30 mouse cellular contexts compared by ENCODE assay signal in the genomic region with DNA sequence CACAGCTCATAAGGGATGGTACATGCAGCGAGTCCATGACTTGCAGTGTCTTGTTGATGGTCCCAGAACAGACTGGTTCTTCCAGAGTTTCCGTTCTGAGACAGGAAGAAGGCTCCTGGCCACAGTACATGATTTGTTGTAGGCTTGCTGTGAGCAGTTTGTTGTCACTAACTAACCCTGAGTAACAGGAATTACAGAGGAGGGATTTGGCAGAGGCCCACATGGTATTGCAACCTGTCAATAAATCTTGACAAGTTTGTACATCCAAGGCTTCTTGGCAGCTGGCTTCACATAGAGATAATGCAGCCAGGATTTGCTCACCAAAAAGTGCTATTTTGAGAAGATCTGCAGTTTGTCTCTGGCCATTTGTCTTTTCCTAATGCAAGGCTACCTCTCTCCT. TPM values are rescaled to one million over a fixed set of nuclear protein-coding genes. Genes with fewer than 3 reads are reported as not detected.
DNase-seq lines count a peak whose midpoint lies in the region; ATAC-seq and TF ChIP-seq lines count a peak whose summit lies in the region.
"Had no signal": no experiment of that assay in that cellular context is flagged by ENCODE, and none has a peak within 500 bp of the region (broad histone marks: within the 10 kb centered on the region; RNA-seq: fewer than 3 reads in every experiment).

No protein-coding gene starts in this region.

- 85% methylated on average over 2 of the region's 2 CpGs for WGBS in limb, embryonic 15.5 days
- WGBS in hindbrain, embryonic 16.5 days, result 100% methylated on average over 2 of the region's 2 CpGs

- peaks cover 33% of the 10 kb centered on the region for H3K36me3 ChIP-seq in limb, embryonic 15.5 days
- H3K36me3 ChIP-seq in hindbrain, embryonic 16.5 days (ENCODE audit: control insufficient read depth, insufficient read depth, low read length), result 0 out of 2 replicates have a peak, but pooled peaks cover 9% of the 10 kb centered on the region

- no peak overlapping the region for H3K9ac ChIP-seq in limb, embryonic 15.5 days
- no peak overlapping the region for H3K9ac ChIP-seq in hindbrain, embryonic 16.5 days (ENCODE audit: low read depth, low read length)
- H3K9ac ChIP-seq: embryonic facial prominence, embryonic 12.5 days; hindbrain, embryonic 13.5 days; limb, embryonic 12.5 days; liver, embryonic 14.5 days; lung, embryonic 15.5 days; neural tube, embryonic 12.5 days had no signal

- no peak for TF ChIP-seq CTCF in gastrocnemius, adult 2 months (IDR thresholded peaks at IDR 0.05)

- no peak for ATAC-seq in limb, embryonic 15.5 days (ENCODE audit: insufficient number of reproducible peaks, low FRiP score, low TSS enrichment, low read depth)
- ATAC-seq in hindbrain, embryonic 16.5 days, result no peak
- ATAC-seq: forebrain, embryonic 16.5 days; inflammation-experienced regulatory T-cells, adult 6 months had no signal

- H3K4me3 ChIP-seq in limb, embryonic 15.5 days, result no peak overlapping the region
- H3K4me3 ChIP-seq in hindbrain, embryonic 16.5 days (ENCODE audit: low read length), result no peak overlapping the region
- no peak overlapping the region for H3K4me3 ChIP-seq in gastrocnemius, adult 2 months
- H3K4me3 ChIP-seq: embryonic facial prominence, embryonic 12.5 days; hindbrain, embryonic 13.5 days; limb, embryonic 12.5 days; lung, embryonic 15.5 days; megakaryocyte, embryonic 14.5 days; neural tube, embryonic 12.5 days had no signal

- DNase-seq in adrenal gland, adult 2 months, result peak; percentile 77
- no peak for DNase-seq in adrenal gland, postnatal 25 days
- DNase-seq in layer of hippocampus, adult 9-11 months, result peak; percentile 41
- DNase-seq in layer of hippocampus, adult 9-10 months (ENCODE audit: low spot score), result no peak
- peak; percentile 72 for DNase-seq in adrenal gland, postnatal 10 days
- no peak for DNase-seq in gastrocnemius, adult 2 months
- DNase-seq: cerebellum, adult 11-12 months; cerebellum, postnatal 10 days; gastrocnemius, postnatal 25 days; heart, postnatal 36 days; kidney, adult 2 months; kidney, postnatal 14 days; lung, postnatal 36 days; midbrain, embryonic 14.5 days; right cerebral cortex, postnatal 14 days had no signal

- no peak overlapping the region for H3K4me2 ChIP-seq in limb, embryonic 15.5 days
- no peak overlapping the region for H3K4me2 ChIP-seq in hindbrain, embryonic 16.5 days (ENCODE audit: low read length)
- H3K4me2 ChIP-seq: embryonic facial prominence, embryonic 12.5 days; hindbrain, embryonic 13.5 days; limb, embryonic 12.5 days; lung, embryonic 15.5 days; neural tube, embryonic 12.5 days had no signal

- H3K27me3 ChIP-seq in limb, embryonic 15.5 days, result no peaks in the 10 kb centered on the region
- H3K27me3 ChIP-seq in hindbrain, embryonic 16.5 days (replicated peaks; ENCODE audit: control insufficient read depth, insufficient read depth, low read length), result no peaks in the 10 kb centered on the region
- H3K27me3 ChIP-seq: embryonic facial prominence, embryonic 12.5 days; hindbrain, embryonic 13.5 days; limb, embryonic 12.5 days; lung, embryonic 15.5 days; megakaryocyte, embryonic 14.5 days; neural tube, embryonic 12.5 days had no signal

- H3K9me3 ChIP-seq in limb, embryonic 15.5 days, result no peaks in the 10 kb centered on the region
- no peaks in the 10 kb centered on the region for H3K9me3 ChIP-seq in hindbrain, embryonic 16.5 days (ENCODE audit: control insufficient read depth, low read length)
- H3K9me3 ChIP-seq: embryonic facial prominence, embryonic 12.5 days; hindbrain, embryonic 13.5 days; limb, embryonic 12.5 days; lung, embryonic 15.5 days; megakaryocyte, embryonic 14.5 days; neural tube, embryonic 12.5 days had no signal

- H3K4me1 ChIP-seq in limb, embryonic 15.5 days, result no peaks in the 10 kb centered on the region
- peaks cover 4% of the 10 kb centered on the region; the same call in 1 of the 2 replicates for H3K4me1 ChIP-seq in hindbrain, embryonic 16.5 days (ENCODE audit: control insufficient read depth, insufficient read depth, low read depth, low read length)
- H3K4me1 ChIP-seq: embryonic facial prominence, embryonic 12.5 days; limb, embryonic 12.5 days; lung, embryonic 15.5 days had no signal

- intact Hi-C loops in gastrocnemius, adult 2 months (cut with DNase I), result no loop called here

- 0 out of 2 replicates have a peak overlapping the region, but pooled peaks have one; percentile 61 for H3K27ac ChIP-seq in limb, embryonic 15.5 days
- H3K27ac ChIP-seq in hindbrain, embryonic 16.5 days (ENCODE audit: low read depth, low read length), result no peak overlapping the region
- H3K27ac ChIP-seq in gastrocnemius, adult 2 months, result no peak overlapping the region
- H3K27ac ChIP-seq: embryonic facial prominence, embryonic 12.5 days; limb, embryonic 12.5 days; liver, embryonic 14.5 days; lung, embryonic 15.5 days; neural tube, embryonic 12.5 days had no signal

RNA-seq across cellular contexts. Expression of gene Chrm4, which starts 20.9 kb away (rescaled TPM):
- 1 to 10 TPM; 2.1 to 3.1 TPM for total RNA-seq in adrenal gland, adult 2 months (2021)
- 0.28 and 0.49 TPM in 2 replicates for polyA plus RNA-seq in adrenal gland, adult 2 months (2012; rRNA removed)
- total RNA-seq in adrenal gland, postnatal 25 days (2021), result 0.94 and 1.7 TPM in 2 replicates
- total RNA-seq in adrenal gland, postnatal 10 days (2021), result under 1 TPM; 0.18 to 0.27 TPM
- polyA plus RNA-seq in limb, embryonic 15.5 days (2015; fragmentation: Nextera tagmentation; extraction: Ambion mirVana), result 0.20 and 0.29 TPM in 2 replicates
- 1.5 TPM in 2 replicates for polyA plus RNA-seq in hindbrain, embryonic 16.5 days (2015; fragmentation: Nextera tagmentation; extraction: Ambion mirVana)
- total RNA-seq in gastrocnemius, adult 2 months (2021), result not detected
- total RNA-seq: gastrocnemius, postnatal 25 days; heart, adult 8-10 months; heart, postnatal 36 days had no signal
- polyA plus RNA-seq: heart, embryonic 14.5 days; lung, embryonic 15.5 days had no signal

RNA-seq across cellular contexts. Expression of gene Mdk, which starts 26.0 kb away (rescaled TPM):
- total RNA-seq in adrenal gland, adult 2 months (2021), result 1 to 10 TPM; 6.0 to 8.0 TPM
- polyA plus RNA-seq in adrenal gland, adult 2 months (2012; rRNA removed), result 1.3 and 2.1 TPM in 2 replicates
- 3.5 and 5.8 TPM in 2 replicates for total RNA-seq in adrenal gland, postnatal 25 days (2021)
- 10 to 100 TPM; 30.8 to 36.7 TPM for total RNA-seq in adrenal gland, postnatal 10 days (2021)
- 899 and 1,046 TPM in 2 replicates for polyA plus RNA-seq in limb, embryonic 15.5 days (2015; fragmentation: Nextera tagmentation; extraction: Ambion mirVana)
- polyA plus RNA-seq in hindbrain, embryonic 16.5 days (2015; fragmentation: Nextera tagmentation; extraction: Ambion mirVana), result 160 and 182 TPM in 2 replicates
- under 1 TPM; 0.51 to 0.92 TPM for total RNA-seq in gastrocnemius, adult 2 months (2021)

RNA-seq across cellular contexts. Expression of gene Gm9821, which starts 39.4 kb away (rescaled TPM):
- not detected for total RNA-seq in adrenal gland, adult 2 months (2021)
- polyA plus RNA-seq in adrenal gland, adult 2 months (2012; rRNA removed), result not detected in 2 replicates
- not detected in 2 replicates for total RNA-seq in adrenal gland, postnatal 25 days (2021)
- total RNA-seq in adrenal gland, postnatal 10 days (2021), result not detected
- 0.45 TPM in 2 replicates for polyA plus RNA-seq in limb, embryonic 15.5 days (2015; fragmentation: Nextera tagmentation; extraction: Ambion mirVana)
- 0.16 and 0.29 TPM in 2 replicates for polyA plus RNA-seq in hindbrain, embryonic 16.5 days (2015; fragmentation: Nextera tagmentation; extraction: Ambion mirVana)
- not detected for total RNA-seq in gastrocnemius, adult 2 months (2021)
- total RNA-seq: gastrocnemius, postnatal 25 days; heart, adult 8-10 months; heart, postnatal 36 days; layer of hippocampus, postnatal 14 days had no signal
- polyA plus RNA-seq: kidney, adult 2 months; urinary bladder, adult 2 months had no signal

Comparison
In these comparisons a context has a peak if more than half of its experiments do, and no peak if none do; other contexts are left out.
1. DNase-seq: peak in adrenal gland, adult 2 months (single experiment), layer of hippocampus, adult 9-11 months (single experiment) and adrenal gland, postnatal 10 days (single experiment); none in adrenal gland, postnatal 25 days (single experiment), layer of hippocampus, adult 9-10 months (single experiment) and gastrocnemius, adult 2 months (single experiment).